Mouse (Mus musculus): ENCODE measurements around the gene A930009A15Rik. TPM values are rescaled to one million over a fixed set of nuclear protein-coding genes. Genes with fewer than 3 reads are reported as not detected.
A peak's percentile ranks its signal among the peaks of the same experiment; 100 is the strongest.

Gene A930009A15Rik
- polyA plus RNA-seq, 1 experiment from 2014 or later = 0.21 TPM

DNA sequence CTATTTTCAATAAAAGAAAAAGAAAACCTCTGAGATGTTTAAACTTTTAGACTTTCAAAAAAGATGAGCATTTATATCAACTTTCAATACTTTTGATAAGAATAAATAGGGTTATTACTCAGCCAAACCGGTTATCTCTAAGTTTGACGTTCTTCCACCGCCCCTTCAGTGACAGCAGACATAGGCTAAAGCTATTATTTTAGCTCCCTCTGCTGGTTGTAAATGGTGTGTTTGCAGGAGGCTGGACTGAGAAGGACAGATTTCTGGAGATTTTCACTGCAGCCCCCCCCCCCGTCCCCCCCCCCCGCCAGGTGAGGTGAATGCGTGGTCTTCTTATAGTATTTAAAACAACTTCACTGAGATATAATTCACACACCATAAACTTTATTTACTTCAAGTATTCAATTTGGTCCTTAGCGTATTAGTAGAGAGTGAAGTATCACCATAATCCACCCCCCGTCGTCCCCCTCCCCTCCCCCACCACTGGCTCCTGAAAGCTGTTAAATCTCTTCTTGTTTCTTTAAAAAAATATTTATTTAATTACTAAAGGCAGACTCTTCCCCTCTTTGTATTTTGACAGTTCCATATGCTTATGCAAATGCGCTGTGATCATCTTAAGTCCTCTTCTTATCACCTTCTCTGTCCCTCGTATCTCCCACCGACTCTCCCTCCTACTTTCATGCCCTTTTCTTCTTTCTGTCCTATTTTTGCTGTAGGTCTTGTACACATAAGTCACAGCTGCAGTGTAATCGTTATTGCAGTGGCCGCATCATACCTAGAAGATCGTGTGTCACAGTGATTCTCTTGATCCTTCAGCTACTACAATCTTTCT, 47.9 kb downstream of the A930009A15Rik start:
- ATAC-seq (replicated peaks; ENCODE audit: insufficient number of reproducible peaks, low FRiP score, low TSS enrichment, low read depth) (peak; percentile 77; the same call in 1 of the 2 replicates), DNase-seq (ENCODE audit: low spot score) (peak; percentile 89)
- H3K9ac ChIP-seq (replicated peaks; ENCODE audit: low read length) = no peak overlapping the region
- peak overlapping the region; percentile 43 for H3K4me2 ChIP-seq (ENCODE audit: low read depth, low read length)
- no peaks in the 10 kb centered on the region for H3K27me3 ChIP-seq (ENCODE audit: control insufficient read depth, insufficient read depth, low read length)
- 0 out of 2 replicates have a peak overlapping the region, but pooled peaks have one; percentile 6 for H3K4me3 ChIP-seq (ENCODE audit: low read depth, low read length)
- H3K4me1 ChIP-seq (ENCODE audit: control insufficient read depth, insufficient read depth, low read length) = no peaks in the 10 kb centered on the region
- no peak overlapping the region for H3K27ac ChIP-seq (replicated peaks; ENCODE audit: low read depth, low read length)
- H3K36me3 ChIP-seq (replicated peaks; ENCODE audit: control insufficient read depth, insufficient read depth, low read depth, low read length) = no peaks in the 10 kb centered on the region
- WGBS = 11% methylated on average over 15 of the region's 15 CpGs
- H3K9me3 ChIP-seq (replicated peaks; ENCODE audit: control insufficient read depth, low read length) = no peaks in the 10 kb centered on the region

DNA sequence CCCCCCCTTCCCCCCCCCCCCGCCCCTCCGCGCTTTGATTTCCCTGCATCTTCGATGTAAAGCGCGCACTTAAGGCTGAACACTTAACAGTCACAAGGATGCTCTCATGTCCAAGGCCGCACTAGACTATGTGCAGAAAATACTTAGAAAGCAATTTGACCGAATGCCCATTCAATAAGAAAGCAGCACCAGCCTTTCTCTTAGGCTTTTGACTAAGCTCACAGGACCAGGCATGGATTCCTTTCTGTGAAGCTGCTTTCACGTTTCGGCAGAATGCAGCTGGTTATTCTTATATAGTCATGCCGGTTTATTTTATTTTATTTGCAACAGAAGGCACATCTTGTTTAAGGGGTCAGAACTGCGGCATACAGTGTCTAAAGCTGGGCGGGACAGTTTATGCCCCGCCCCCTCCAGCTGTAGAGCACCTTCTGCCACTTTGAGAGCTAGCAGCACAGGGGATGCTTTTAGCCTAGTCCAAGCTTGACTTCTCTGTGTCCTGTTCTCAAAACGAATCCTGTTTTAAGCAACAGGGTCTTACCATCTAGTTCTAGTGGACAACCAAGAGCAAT, 48.6 kb downstream of the A930009A15Rik start:
- Histone ChIP-seq H3K4me3 (ENCODE audit: low read depth, low read length) (0 out of 2 replicates have a peak overlapping the region, but pooled peaks have one; percentile 6), H3K9me3 (replicated peaks; ENCODE audit: control insufficient read depth, low read length) (no peaks in the 10 kb centered on the region), H3K27ac (replicated peaks; ENCODE audit: low read depth, low read length) (no peak overlapping the region), H3K27me3 (ENCODE audit: control insufficient read depth, insufficient read depth, low read length) (no peaks in the 10 kb centered on the region), H3K4me2 (ENCODE audit: low read depth, low read length) (peak overlapping the region; percentile 43), H3K4me1 (ENCODE audit: control insufficient read depth, insufficient read depth, low read length) (no peaks in the 10 kb centered on the region), H3K36me3 (replicated peaks; ENCODE audit: control insufficient read depth, insufficient read depth, low read depth, low read length) (no peaks in the 10 kb centered on the region), H3K9ac (replicated peaks; ENCODE audit: low read length) (no peak overlapping the region)
- WGBS = 22% methylated on average over 14 of the region's 15 CpGs
- peak; percentile 68; the same call in 1 of the 2 replicates for ATAC-seq (replicated peaks; ENCODE audit: insufficient number of reproducible peaks, low FRiP score, low TSS enrichment, low read depth)
- DNase-seq (ENCODE audit: low spot score) = peak; percentile 48

DNA sequence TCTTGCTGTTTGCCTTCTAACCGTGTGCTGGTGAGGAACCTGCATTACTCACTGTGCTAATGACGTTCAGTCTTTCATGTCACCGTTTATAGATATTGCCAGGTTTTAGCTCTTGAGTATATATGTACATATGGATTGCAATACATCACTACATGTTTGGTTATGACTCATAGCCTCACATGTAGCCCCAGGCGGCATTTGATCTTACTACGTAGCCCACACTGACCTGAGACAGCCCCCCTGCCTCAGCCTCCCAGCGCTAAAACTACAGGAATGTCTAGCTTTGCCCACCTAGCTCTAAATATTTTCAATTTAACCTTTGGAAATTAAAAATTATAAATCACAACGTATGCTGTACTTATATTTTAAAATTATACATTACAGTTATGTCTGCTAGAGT, 53.7 kb downstream of the A930009A15Rik start:
- Histone ChIP-seq H3K4me2 (ENCODE audit: low read depth, low read length) (no peak overlapping the region), H3K4me1 (ENCODE audit: control insufficient read depth, insufficient read depth, low read length) (peaks cover 3% of the 10 kb centered on the region), H3K9me3 (replicated peaks; ENCODE audit: control insufficient read depth, low read length) (no peaks in the 10 kb centered on the region), H3K9ac (replicated peaks; ENCODE audit: low read length) (no peak overlapping the region), H3K4me3 (ENCODE audit: low read depth, low read length) (no peak overlapping the region), H3K27me3 (ENCODE audit: control insufficient read depth, insufficient read depth, low read length) (no peaks in the 10 kb centered on the region), H3K36me3 (replicated peaks; ENCODE audit: control insufficient read depth, insufficient read depth, low read depth, low read length) (no peaks in the 10 kb centered on the region), H3K27ac (replicated peaks; ENCODE audit: low read depth, low read length) (no peak overlapping the region)
- ATAC-seq (replicated peaks; ENCODE audit: insufficient number of reproducible peaks, low FRiP score, low TSS enrichment, low read depth) (no peak), DNase-seq (ENCODE audit: low spot score) (no peak)
- 84% methylated on average over 7 of the region's 7 CpGs for WGBS

DNA sequence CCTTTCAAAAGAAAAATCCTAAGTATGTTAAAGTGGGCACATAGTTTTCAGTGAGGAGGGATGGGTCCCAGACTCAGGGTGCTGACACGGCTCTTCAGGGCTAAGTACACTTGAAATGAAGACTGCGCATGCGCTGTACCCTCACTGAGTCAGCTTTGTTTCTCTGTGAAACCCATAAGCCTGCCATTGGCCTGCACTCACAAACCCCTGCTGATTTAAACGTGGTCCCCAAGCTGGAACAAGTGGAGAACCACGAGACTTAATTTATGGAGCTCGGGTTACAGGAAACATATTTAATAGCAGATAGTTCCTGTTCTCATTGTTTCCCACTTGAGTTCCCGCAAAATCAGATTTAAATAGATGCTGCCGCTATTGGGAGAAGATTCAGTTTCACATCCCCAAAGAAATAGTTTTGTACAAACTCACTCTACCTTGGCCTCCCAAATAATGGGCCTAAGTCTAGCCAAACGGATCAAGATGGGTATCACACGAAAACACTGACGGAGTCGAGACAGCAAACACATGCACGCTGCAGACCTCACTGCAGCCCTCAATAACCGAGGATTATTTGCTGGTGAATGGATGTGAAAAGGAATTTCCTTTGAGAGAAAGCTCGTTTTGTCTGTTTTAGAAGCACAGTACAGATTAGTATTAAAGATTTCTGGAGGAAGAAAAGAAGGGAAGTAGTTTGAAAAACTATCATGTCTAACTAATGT, 54.3 kb downstream of the A930009A15Rik start:
- DNase-seq (ENCODE audit: low spot score) (peak; percentile 52), ATAC-seq (replicated peaks; ENCODE audit: insufficient number of reproducible peaks, low FRiP score, low TSS enrichment, low read depth) (peak; percentile 79)
- Histone ChIP-seq H3K27ac (replicated peaks; ENCODE audit: low read depth, low read length) (no peak overlapping the region), H3K4me3 (ENCODE audit: low read depth, low read length) (no peak overlapping the region), H3K4me2 (ENCODE audit: low read depth, low read length) (no peak overlapping the region), H3K9me3 (replicated peaks; ENCODE audit: control insufficient read depth, low read length) (no peaks in the 10 kb centered on the region), H3K36me3 (replicated peaks; ENCODE audit: control insufficient read depth, insufficient read depth, low read depth, low read length) (no peaks in the 10 kb centered on the region), H3K4me1 (ENCODE audit: control insufficient read depth, insufficient read depth, low read length) (peaks cover 3% of the 10 kb centered on the region), H3K9ac (replicated peaks; ENCODE audit: low read length) (no peak overlapping the region), H3K27me3 (ENCODE audit: control insufficient read depth, insufficient read depth, low read length) (no peaks in the 10 kb centered on the region)
- 52% methylated on average over 15 of the region's 15 CpGs for WGBS

DNA sequence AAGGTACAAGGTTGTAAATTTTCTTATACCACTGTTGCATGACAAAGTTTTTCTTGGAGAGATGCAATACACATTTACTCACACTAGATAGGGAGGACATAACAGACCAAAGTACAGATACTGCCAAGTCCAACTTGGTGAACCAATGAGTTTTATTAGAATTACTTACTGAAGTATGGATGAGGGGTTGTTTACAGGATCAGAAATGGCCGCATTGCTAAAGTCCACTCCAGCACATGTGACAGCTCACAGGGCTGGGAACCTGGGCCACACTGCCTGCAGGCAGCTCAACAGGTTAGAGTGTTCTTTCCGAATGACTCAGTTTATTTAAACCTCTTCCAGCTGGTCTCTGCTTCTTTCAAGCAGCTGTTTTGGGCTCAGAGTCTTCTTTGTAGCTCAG, 55.2 kb downstream of the A930009A15Rik start:
- no peak overlapping the region for H3K27ac ChIP-seq (replicated peaks; ENCODE audit: low read depth, low read length)
- H3K4me2 ChIP-seq (ENCODE audit: low read depth, low read length) = no peak overlapping the region
- no peak overlapping the region for H3K4me3 ChIP-seq (ENCODE audit: low read depth, low read length)
- ATAC-seq (replicated peaks; ENCODE audit: insufficient number of reproducible peaks, low FRiP score, low TSS enrichment, low read depth) (no peak), DNase-seq (ENCODE audit: low spot score) (no peak)
- no peak overlapping the region for H3K9ac ChIP-seq (replicated peaks; ENCODE audit: low read length)
- peaks cover 3% of the 10 kb centered on the region for H3K4me1 ChIP-seq (ENCODE audit: control insufficient read depth, insufficient read depth, low read length)
- no peaks in the 10 kb centered on the region for H3K36me3 ChIP-seq (replicated peaks; ENCODE audit: control insufficient read depth, insufficient read depth, low read depth, low read length)
- WGBS = 78% methylated on average over 2 of the region's 2 CpGs
- H3K27me3 ChIP-seq (ENCODE audit: control insufficient read depth, insufficient read depth, low read length) = no peaks in the 10 kb centered on the region
- H3K9me3 ChIP-seq (replicated peaks; ENCODE audit: control insufficient read depth, low read length) = no peaks in the 10 kb centered on the region

DNA sequence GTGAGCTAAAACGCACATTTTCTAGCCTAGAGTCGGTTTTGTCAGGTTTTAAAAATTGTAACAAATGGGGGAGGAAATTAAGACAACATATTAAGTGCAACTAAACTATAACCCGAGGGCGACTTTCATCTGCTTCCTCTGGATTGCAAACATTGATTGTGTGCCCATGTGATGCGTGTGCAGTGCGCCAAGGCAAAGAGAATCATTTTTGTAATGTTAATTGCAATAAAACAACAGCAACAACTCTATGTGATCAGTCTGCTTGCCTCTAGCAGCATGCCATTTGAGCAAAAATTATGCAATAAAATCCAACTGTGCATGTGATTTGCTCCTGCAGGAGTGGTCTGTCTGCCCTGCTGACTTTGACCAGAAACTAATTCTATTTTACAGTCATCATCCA, 56.9 kb downstream of the A930009A15Rik start:
- Histone ChIP-seq H3K4me2 (ENCODE audit: low read depth, low read length) (no peak overlapping the region), H3K27me3 (ENCODE audit: control insufficient read depth, insufficient read depth, low read length) (no peaks in the 10 kb centered on the region), H3K4me3 (ENCODE audit: low read depth, low read length) (no peak overlapping the region), H3K36me3 (replicated peaks; ENCODE audit: control insufficient read depth, insufficient read depth, low read depth, low read length) (no peaks in the 10 kb centered on the region), H3K27ac (replicated peaks; ENCODE audit: low read depth, low read length) (no peak overlapping the region), H3K4me1 (ENCODE audit: control insufficient read depth, insufficient read depth, low read length) (peaks cover 3% of the 10 kb centered on the region), H3K9me3 (replicated peaks; ENCODE audit: control insufficient read depth, low read length) (no peaks in the 10 kb centered on the region), H3K9ac (replicated peaks; ENCODE audit: low read length) (no peak overlapping the region)
- 93% methylated on average over 6 of the region's 6 CpGs for WGBS
- DNase-seq (ENCODE audit: low spot score) (no peak), ATAC-seq (replicated peaks; ENCODE audit: insufficient number of reproducible peaks, low FRiP score, low TSS enrichment, low read depth) (no peak)

All from embryonic facial prominence, embryonic 11.5 days (tissue).